Mouse (Mus musculus) kidney, adult 2 months (tissue): ENCODE data around the gene 1700017N19Rik. TPM values are rescaled to one million over a fixed set of nuclear protein-coding genes. Genes with fewer than 3 reads are reported as not detected.

Experiments
- DNase-seq: peaks from one replicate; pipeline ENCODE4 v3.0.0; 2021
- H3K27ac ChIP-seq: fragments of 200-500 bp; 2 replicates; pipeline ENCODE4 v1.5.1; 2012; ENCODE audit warnings: low read depth, low read length, control low read depth, inconsistent platforms; ENCODE audit not compliant: insufficient read depth
- H3K27me3 ChIP-seq: fragments of 200-500 bp; replicated peaks from 2 replicates; pipeline ENCODE4 v1.6.1; 2012; ENCODE audit warnings: mild to moderate bottlenecking, moderate library complexity, low read length, inconsistent platforms; ENCODE audit not compliant: control insufficient read depth, insufficient read depth
- H3K36me3 ChIP-seq: fragments of 200-500 bp; 2 replicates; pipeline ENCODE4 v1.6.1; 2012; ENCODE audit warnings: mild to moderate bottlenecking, moderate library complexity, low read length, inconsistent platforms; ENCODE audit not compliant: control insufficient read depth, insufficient read depth
- H3K4me1 ChIP-seq: fragments of 200-500 bp; 2 replicates; pipeline ENCODE4 v1.6.1; 2011; ENCODE audit warnings: low read length; ENCODE audit not compliant: control insufficient read depth, insufficient read depth
- H3K4me3 ChIP-seq: fragments of 200-500 bp; 2 replicates; pipeline ENCODE4 v1.5.1; 2011; ENCODE audit warnings: mild to moderate bottlenecking, low read depth, low read length, control low read depth; ENCODE audit not compliant: insufficient read depth
- CTCF ChIP-seq: fragments of 200-500 bp; conservative IDR thresholded peaks from 2 replicates; pipeline ENCODE4 v1.5.1; 2011; ENCODE audit warnings: low read depth, mild to moderate bottlenecking, control low read depth, low read length, moderate library complexity, mixed read lengths; ENCODE audit not compliant: insufficient read depth, insufficient read length
- POLR2A ChIP-seq: fragments of 200-500 bp; IDR thresholded peaks from one replicate; pipeline ENCODE4 v1.6.1; 2011; ENCODE audit warnings: low read depth, low read length, control low read depth
- WGBS: fragments of 180-500 bp; shearing (Covaris S2); methylation state at CpG from one replicate; pipeline ENCODE4 v1.1.7; 2018; 5-methylcytosine and 5-hydroxymethylcytosine counted together
- polyA plus RNA-seq: library from polyadenylated mRNA; depleted of rRNA; stranded (reverse); fragments of >200 nt; gene quantifications from 2 replicates; pipeline ENCODE4 v1.2.3, GENCODE M21; 2012

1700017N19Rik gene
- polyA plus RNA-seq, 1 experiment = not detected

DNA sequence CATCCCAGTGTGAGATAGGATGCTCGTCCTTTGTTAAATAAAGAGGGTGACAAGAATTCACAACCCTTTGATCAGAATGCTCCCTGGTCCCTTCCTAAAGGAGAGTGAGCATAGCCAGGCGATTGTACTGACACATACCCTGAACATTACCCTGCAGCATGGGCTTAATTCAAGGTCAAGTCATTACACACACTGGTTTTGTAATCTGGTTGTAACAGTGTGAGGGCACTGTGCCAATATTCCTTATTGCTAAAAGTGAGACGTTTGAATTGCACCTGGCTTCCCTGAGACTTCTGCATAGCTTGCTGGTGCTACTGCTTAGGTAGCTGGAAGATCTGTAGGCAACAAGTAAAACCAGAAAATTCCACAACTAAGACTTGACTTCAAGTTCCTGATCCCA, 6.1 kb upstream of the 1700017N19Rik start:
- no peaks in the 10 kb centered on the region for H3K4me1 ChIP-seq
- no peak for DNase-seq
- WGBS = 73% methylated on average over 3 of the region's 3 CpGs
- H3K4me3 ChIP-seq = no peak overlapping the region
- peaks cover 1% of the 10 kb centered on the region; the same call in 1 of the 2 replicates for H3K36me3 ChIP-seq
- no peak overlapping the region for H3K27ac ChIP-seq
- no peak for TF ChIP-seq POLR2A
- TF ChIP-seq CTCF = no peak
- H3K27me3 ChIP-seq = no peaks in the 10 kb centered on the region

- no peaks in the 10 kb centered on the region for H3K4me1 ChIP-seq
- 27% methylated on average over 7 of the region's 7 CpGs for WGBS
- TF ChIP-seq POLR2A (no peak), CTCF (no peak)
- H3K27me3 ChIP-seq = no peaks in the 10 kb centered on the region
- H3K36me3 ChIP-seq = peaks cover 1% of the 10 kb centered on the region; the same call in 1 of the 2 replicates
- no peak for DNase-seq
- H3K4me3 ChIP-seq = peak overlapping the region; percentile 96
- H3K27ac ChIP-seq = no peak overlapping the region
These were observed 1.8 kb upstream of the 1700017N19Rik start for GRCm38 (mm10) chr10:100588524-100588923.

- H3K27ac ChIP-seq = no peak overlapping the region
- H3K4me3 ChIP-seq = peak overlapping the region; percentile 96
- peaks cover 1% of the 10 kb centered on the region; the same call in 1 of the 2 replicates for H3K36me3 ChIP-seq
- TF ChIP-seq POLR2A (no peak), CTCF (no peak)
- no peaks in the 10 kb centered on the region for H3K27me3 ChIP-seq
- no peaks in the 10 kb centered on the region for H3K4me1 ChIP-seq
- peak; percentile 95 for DNase-seq
- WGBS = under 1% methylated on average over 31 of the region's 31 CpGs
These were observed 1.3 kb upstream of the 1700017N19Rik start for GRCm38 (mm10) chr10:100588932-100589388.

- no peaks in the 10 kb centered on the region for H3K36me3 ChIP-seq
- H3K4me3 ChIP-seq = no peak overlapping the region
- H3K27me3 ChIP-seq = no peaks in the 10 kb centered on the region
- no peak overlapping the region for H3K27ac ChIP-seq
- H3K4me1 ChIP-seq = no peaks in the 10 kb centered on the region
- WGBS = 33% methylated on average over 3 of the region's 3 CpGs
- TF ChIP-seq CTCF = no peak
- no peak for TF ChIP-seq POLR2A
- DNase-seq = no peak
These were observed 8.1 kb downstream of the 1700017N19Rik start for GRCm38 (mm10) chr10:100598339-100598738.

DNA sequence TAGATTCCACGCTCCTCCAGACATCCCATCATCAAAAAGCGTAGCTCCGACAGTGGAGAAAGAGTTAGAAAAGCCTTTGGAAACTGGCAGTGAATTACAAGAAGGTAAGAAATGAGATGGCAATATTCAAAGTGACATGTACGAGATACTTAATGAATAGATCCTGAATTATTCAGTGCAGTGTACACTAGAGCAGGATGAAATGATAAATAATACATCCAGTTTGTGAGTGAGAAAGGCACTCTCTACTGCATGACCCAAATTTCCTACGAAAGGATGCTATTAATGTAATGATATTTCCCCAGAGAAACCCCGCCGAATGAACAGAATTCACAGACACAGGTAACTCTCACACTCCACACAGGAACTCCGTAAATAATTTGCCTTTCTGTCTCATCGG, 13.2 kb downstream of the 1700017N19Rik start:
- Histone ChIP-seq H3K4me3 (no peak overlapping the region), H3K36me3 (no peaks in the 10 kb centered on the region), H3K4me1 (no peaks in the 10 kb centered on the region), H3K27me3 (no peaks in the 10 kb centered on the region), H3K27ac (no peak overlapping the region)
- no peak for TF ChIP-seq CTCF
- TF ChIP-seq POLR2A = no peak
- DNase-seq = no peak
- 88% methylated on average over 9 of the region's 9 CpGs for WGBS

- 58% methylated on average over 2 of the region's 2 CpGs for WGBS
- H3K36me3 ChIP-seq = no peaks in the 10 kb centered on the region
- no peak for DNase-seq
- H3K27ac ChIP-seq = no peak overlapping the region
- no peak for TF ChIP-seq POLR2A
- TF ChIP-seq CTCF = no peak
- no peaks in the 10 kb centered on the region for H3K4me1 ChIP-seq
- no peak overlapping the region for H3K4me3 ChIP-seq
- H3K27me3 ChIP-seq = no peaks in the 10 kb centered on the region
These were observed 14.0 kb downstream of the 1700017N19Rik start for GRCm38 (mm10) chr10:100604254-100604653.

GRCm38 (mm10) chr10:100617233-100617903, 27.1 kb downstream of the 1700017N19Rik start:
- Histone ChIP-seq H3K36me3 (no peaks in the 10 kb centered on the region), H3K4me1 (no peaks in the 10 kb centered on the region), H3K4me3 (no peak overlapping the region), H3K27me3 (no peaks in the 10 kb centered on the region), H3K27ac (no peak overlapping the region)
- WGBS = 77% methylated on average over 6 of the region's 6 CpGs
- no peak for DNase-seq
- TF ChIP-seq CTCF = no peak
- no peak for TF ChIP-seq POLR2A
